Comparison of ENCODE assay signal across 10 mouse cellular contexts in the genomic region with DNA sequence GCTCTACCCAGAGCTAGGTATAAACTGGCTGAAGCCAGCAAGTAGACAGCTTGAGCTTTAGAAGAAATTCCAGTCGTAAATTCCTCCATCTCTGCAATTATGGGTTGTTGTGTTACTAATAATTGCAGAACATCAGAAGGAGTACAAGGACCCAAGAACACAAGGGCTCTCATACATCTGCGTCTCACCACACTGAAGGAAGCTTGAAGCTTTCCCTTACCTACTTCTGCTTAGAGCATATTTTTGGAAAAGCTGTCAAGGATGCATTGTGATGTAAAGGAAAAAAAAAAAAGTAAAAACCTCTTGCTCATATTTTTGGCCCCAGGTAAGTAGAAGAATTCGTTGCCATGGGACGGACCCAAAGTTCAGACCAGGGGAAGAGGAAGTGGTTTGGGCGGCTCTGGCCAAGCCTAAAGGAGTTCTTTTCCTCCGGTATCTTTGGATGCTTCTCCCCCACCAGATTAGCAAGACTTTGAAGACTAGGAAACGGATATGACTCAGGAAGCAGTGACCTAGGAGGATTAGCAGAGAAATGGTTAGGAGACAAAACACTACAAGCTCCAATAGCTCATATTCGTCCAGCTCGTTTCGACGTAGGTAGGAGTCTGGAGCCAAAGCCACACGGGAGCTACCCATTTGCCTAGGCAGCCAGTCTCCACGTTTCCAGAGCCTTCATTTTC.
DNase-seq lines count a peak whose midpoint lies in the region; ATAC-seq lines count a peak whose summit lies in the region.
"Had no signal": no experiment of that assay in that cellular context is flagged by ENCODE, and none has a peak within 500 bp of the region (broad histone marks: within the 10 kb centered on the region; RNA-seq: fewer than 3 reads in every experiment).

No protein-coding gene starts in this region.

- DNase-seq in heart, adult 18-20 months = peak; percentile 33 to 61
- DNase-seq in heart, postnatal 25 days (ENCODE audit: low spot score) = no peak
- peak; percentile 92 for DNase-seq in 416B (ENCODE audit: low read depth)
- peak; percentile 42 to 71 for DNase-seq in kidney, postnatal 36 days
- DNase-seq in right cerebral cortex, postnatal 36 days (ENCODE audit: low spot score in 2 of 2) = no peak
- no peak for DNase-seq in urinary bladder, postnatal 4 days (ENCODE audit: low spot score in 2 of 2)
- DNase-seq in ovary, postnatal 14 days (ENCODE audit: low spot score) = no peak
- DNase-seq: cerebellum, postnatal 10 days; liver, embryonic 13.5 days had no signal

- intact Hi-C loops in heart, postnatal 25 days (cut with DNase I) = loop anchor here (5.0 kb wide), 1 partner anchor 37 kb away; no protein-coding TSS in a partner anchor

- ATAC-seq in granulocyte monocyte progenitor cell, adult 5-6 weeks (replicated peaks; ENCODE audit: poor library complexity, severe bottlenecking) = peak; percentile 86

Comparison
In these comparisons a context has a peak if more than half of its experiments do, and no peak if none do; other contexts are left out.
1. DNase-seq: peak in heart, adult 18-20 months (2 of 2), 416B (single experiment) and kidney, postnatal 36 days (2 of 2); none in heart, postnatal 25 days (single experiment), right cerebral cortex, postnatal 36 days (0 of 2), urinary bladder, postnatal 4 days (0 of 2) and ovary, postnatal 14 days (single experiment).